Mouse (Mus musculus) heart, embryonic 11.5 days (tissue): ENCODE measurements around the gene Kif26b. TPM values are rescaled to one million over a fixed set of nuclear protein-coding genes. Genes with fewer than 3 reads are reported as not detected.

Experiments
- ATAC-seq: fragments of 200-750 bp; cut with Nextera tagmentation; replicated peaks from 2 replicates; pipeline ENCODE4 v1.8.0; 2017; ENCODE audit warnings: moderate library complexity; ENCODE audit not compliant: insufficient number of reproducible peaks, low FRiP score, low TSS enrichment
- H3K27ac ChIP-seq: fragments of 300-500 bp; sonication (generic); 2 replicates; pipeline ENCODE4 v1.5.1; 2014; ENCODE audit warnings: mild to moderate bottlenecking, low read depth, low read length
- H3K27me3 ChIP-seq: fragments of 300-500 bp; sonication (generic); 2 replicates; pipeline ENCODE4 v1.6.1; 2014; ENCODE audit warnings: mild to moderate bottlenecking, low read length, mixed read lengths; ENCODE audit not compliant: control insufficient read depth, insufficient read depth
- H3K36me3 ChIP-seq: fragments of 300-500 bp; sonication (generic); 2 replicates; pipeline ENCODE4 v1.6.1; 2014; ENCODE audit warnings: mild to moderate bottlenecking, low read length, moderate library complexity, mixed read lengths; ENCODE audit not compliant: control insufficient read depth, insufficient read depth
- H3K4me1 ChIP-seq: fragments of 300-500 bp; sonication (generic); 2 replicates; pipeline ENCODE4 v1.6.1; 2014; ENCODE audit warnings: low read length; ENCODE audit not compliant: control insufficient read depth, insufficient read depth
- H3K4me2 ChIP-seq: fragments of 300-500 bp; sonication (generic); 2 replicates; pipeline ENCODE4 v1.6.1; 2014; ENCODE audit warnings: mild to moderate bottlenecking, moderate library complexity
- H3K4me3 ChIP-seq: fragments of 300-500 bp; sonication (generic); 2 replicates; pipeline ENCODE4 v1.5.1; 2014; ENCODE audit warnings: low read depth, low read length
- H3K9ac ChIP-seq: fragments of 300-500 bp; sonication (generic); 2 replicates; pipeline ENCODE4 v1.6.1; 2014; ENCODE audit warnings: mild to moderate bottlenecking, low read depth, low read length, moderate library complexity
- H3K9me3 ChIP-seq: fragments of 300-500 bp; sonication (generic); replicated peaks from 2 replicates; pipeline ENCODE4 v1.6.1; 2016; ENCODE audit warnings: low read length; ENCODE audit not compliant: control insufficient read depth
- WGBS: fragments of 180-500 bp; shearing (Covaris S2); extraction: QIAGEN DNeasy Blood & Tissue Kit; methylation state at CpG from one replicate; pipeline ENCODE4 v1.1.7; 2014; ENCODE audit not compliant: insufficient replicate concordance; 5-methylcytosine and 5-hydroxymethylcytosine counted together
- polyA plus RNA-seq: library from polyadenylated mRNA; unstranded; fragments of >200 nt; fragmentation: Nextera tagmentation; extraction: Ambion mirVana; gene quantifications from 2 replicates; pipeline ENCODE4 v1.2.1, GENCODE M21; 2014

The Kif26b gene
- polyA plus RNA-seq, 1 experiment from 2014 or later, result 18.9 TPM

GRCm38 (mm10) chr1:178803155-178803554 is 274.2 kb downstream of the Kif26b start:
- no peak overlapping the region for H3K9ac ChIP-seq
- WGBS, result 18% methylated on average over 3 of the region's 3 CpGs
- H3K27me3 ChIP-seq, result no peaks in the 10 kb centered on the region
- 0 out of 2 replicates have a peak overlapping the region, but pooled peaks have one; percentile 29 for H3K27ac ChIP-seq
- no peaks in the 10 kb centered on the region for H3K36me3 ChIP-seq
- H3K9me3 ChIP-seq, result no peaks in the 10 kb centered on the region
- ATAC-seq, result no peak; the same call in 1 of the 2 replicates
- peaks cover 42% of the 10 kb centered on the region for H3K4me1 ChIP-seq
- no peak overlapping the region for H3K4me2 ChIP-seq
- no peak overlapping the region for H3K4me3 ChIP-seq

- ATAC-seq, result no peak
Observed at GRCm38 (mm10) chr1:178817476-178817875, 288.6 kb downstream of the Kif26b start.

GRCm38 (mm10) chr1:178819060-178819459 is 290.1 kb downstream of the Kif26b start:
- Histone ChIP-seq H3K36me3 (peaks cover 3% of the 10 kb centered on the region; the same call in 1 of the 2 replicates), H3K27me3 (no peaks in the 10 kb centered on the region), H3K9me3 (no peaks in the 10 kb centered on the region), H3K4me1 (peaks cover 33% of the 10 kb centered on the region), H3K4me2 (no peak overlapping the region), H3K4me3 (no peak overlapping the region), H3K9ac (no peak overlapping the region), H3K27ac (no peak overlapping the region)
- no peak for ATAC-seq
- 63% methylated on average over 7 of the region's 7 CpGs for WGBS

More at GRCm38 (mm10) chr1:178817476-178817875, 288.6 kb downstream of the Kif26b start:
- H3K4me2 ChIP-seq, result no peak overlapping the region
- 74% methylated on average over 6 of the region's 6 CpGs for whole genome bisulfite sequencing
- no peak overlapping the region for H3K27ac ChIP-seq
- no peaks in the 10 kb centered on the region for H3K36me3 ChIP-seq
- no peak overlapping the region for H3K4me3 ChIP-seq
- H3K4me1 ChIP-seq, result peaks cover 33% of the 10 kb centered on the region
- H3K9ac ChIP-seq, result no peak overlapping the region
- H3K27me3 ChIP-seq, result no peaks in the 10 kb centered on the region
- no peaks in the 10 kb centered on the region for H3K9me3 ChIP-seq

- Histone ChIP-seq H3K4me2 (no peak overlapping the region), H3K9ac (no peak overlapping the region), H3K36me3 (peaks cover 3% of the 10 kb centered on the region; the same call in 1 of the 2 replicates), H3K9me3 (no peaks in the 10 kb centered on the region), H3K27ac (no peak overlapping the region), H3K4me1 (peaks cover 28% of the 10 kb centered on the region), H3K4me3 (no peak overlapping the region), H3K27me3 (no peaks in the 10 kb centered on the region)
- ATAC-seq, result no peak
- 76% methylated on average over 3 of the region's 3 CpGs for WGBS
Observed at GRCm38 (mm10) chr1:178820079-178820478, 291.2 kb downstream of the Kif26b start.

GRCm38 (mm10) chr1:178820556-178821435 is 291.9 kb downstream of the Kif26b start:
- no peak for ATAC-seq
- Histone ChIP-seq H3K4me3 (no peak overlapping the region), H3K36me3 (peaks cover 3% of the 10 kb centered on the region; the same call in 1 of the 2 replicates), H3K9me3 (no peaks in the 10 kb centered on the region), H3K4me1 (peaks cover 27% of the 10 kb centered on the region), H3K4me2 (no peak overlapping the region), H3K9ac (no peak overlapping the region), H3K27ac (no peak overlapping the region; the same call in 1 of the 2 replicates), H3K27me3 (no peaks in the 10 kb centered on the region)
- WGBS, result 74% methylated on average over 14 of the region's 14 CpGs

- no peaks in the 10 kb centered on the region for H3K27me3 ChIP-seq
- H3K4me1 ChIP-seq, result peaks cover 11% of the 10 kb centered on the region; the same call in 1 of the 2 replicates
- no peaks in the 10 kb centered on the region for H3K9me3 ChIP-seq
- no peak overlapping the region for H3K4me3 ChIP-seq
- WGBS, result 60% methylated on average over 5 of the region's 5 CpGs
- H3K9ac ChIP-seq, result no peak overlapping the region
- H3K36me3 ChIP-seq, result peaks cover 3% of the 10 kb centered on the region; the same call in 1 of the 2 replicates
- no peak overlapping the region for H3K27ac ChIP-seq
- no peak overlapping the region for H3K4me2 ChIP-seq
- ATAC-seq, result no peak
Observed at GRCm38 (mm10) chr1:178824871-178825270, 295.9 kb downstream of the Kif26b start.

- Histone ChIP-seq H3K36me3 (peaks cover 3% of the 10 kb centered on the region; the same call in 1 of the 2 replicates), H3K9ac (no peak overlapping the region), H3K4me3 (no peak overlapping the region), H3K27me3 (no peaks in the 10 kb centered on the region), H3K4me2 (no peak overlapping the region), H3K27ac (no peak overlapping the region), H3K4me1 (peaks cover 8% of the 10 kb centered on the region), H3K9me3 (no peaks in the 10 kb centered on the region)
- no peak for ATAC-seq
- WGBS, result 90% methylated on average over 3 of the region's 3 CpGs
Observed at GRCm38 (mm10) chr1:178827223-178827622, 298.3 kb downstream of the Kif26b start.

- Histone ChIP-seq H3K4me2 (no peak overlapping the region), H3K36me3 (no peaks in the 10 kb centered on the region), H3K9ac (no peak overlapping the region), H3K4me1 (peaks cover 8% of the 10 kb centered on the region), H3K27me3 (no peaks in the 10 kb centered on the region), H3K4me3 (no peak overlapping the region), H3K27ac (no peak overlapping the region), H3K9me3 (no peaks in the 10 kb centered on the region)
- 66% methylated on average over 4 of the region's 4 CpGs for WGBS
- ATAC-seq, result no peak
Observed at GRCm38 (mm10) chr1:178829456-178829855, 300.5 kb downstream of the Kif26b start.
